Mouse (Mus musculus) cortical plate, adult 2 months (tissue): ENCODE data around the gene Dock2. TPM values are rescaled to one million over a fixed set of nuclear protein-coding genes. Genes with fewer than 3 reads are reported as not detected.

ENCODE experiments used
- H3K27ac ChIP-seq: fragments of 200-500 bp; 2 replicates; pipeline ENCODE4 v1.5.1; 2012; ENCODE audit warnings: low read length, control low read depth, inconsistent platforms; ENCODE audit not compliant: insufficient read depth
- H3K4me1 ChIP-seq: fragments of 200-500 bp; 2 replicates; pipeline ENCODE4 v1.6.1; 2011; ENCODE audit warnings: low read length; ENCODE audit not compliant: control insufficient read depth, insufficient read depth
- H3K4me3 ChIP-seq: fragments of 200-500 bp; 2 replicates; pipeline ENCODE4 v1.5.1; 2011; ENCODE audit warnings: mild to moderate bottlenecking, low read length, control low read depth; ENCODE audit not compliant: insufficient read depth
- CTCF ChIP-seq: fragments of 200-500 bp; IDR thresholded peaks from 2 replicates; pipeline ENCODE4 v1.5.1; 2011; ENCODE audit warnings: mild to moderate bottlenecking, control low read depth, low read length; ENCODE audit not compliant: insufficient read depth; ENCODE audit errors: extremely low read depth
- POLR2A ChIP-seq: fragments of 200-500 bp; IDR thresholded peaks from 2 replicates; pipeline ENCODE4 v1.6.1; 2011; ENCODE audit warnings: mild to moderate bottlenecking, low read length, control low read depth; ENCODE audit not compliant: insufficient read depth; ENCODE audit errors: extremely low read depth
- polyA plus RNA-seq: library from polyadenylated mRNA; depleted of rRNA; stranded (reverse); fragments of >200 nt; gene quantifications from 2 replicates; pipeline ENCODE4 v1.2.3, GENCODE M21; 2012

Dock2 gene
- polyA plus RNA-seq, 1 experiment = 1.7 TPM

- TF ChIP-seq POLR2A (no peak), CTCF (no peak)
- H3K4me1 ChIP-seq = no peaks in the 10 kb centered on the region; the same call in 1 of the 2 replicates
- no peak overlapping the region for H3K27ac ChIP-seq
- H3K4me3 ChIP-seq = no peak overlapping the region
Measured at GRCm38 (mm10) chr11:34703851-34704250, 79.8 kb downstream of the Dock2 start.

GRCm38 (mm10) chr11:34681790-34682189, 101.9 kb downstream of the Dock2 start:
- TF ChIP-seq POLR2A = no peak
- no peak for TF ChIP-seq CTCF
- H3K27ac ChIP-seq = no peak overlapping the region

GRCm38 (mm10) chr11:34544631-34545030, 239.1 kb downstream of the Dock2 start:
- no peaks in the 10 kb centered on the region for H3K4me1 ChIP-seq
- TF ChIP-seq CTCF (no peak), POLR2A (no peak)
- no peak overlapping the region for H3K27ac ChIP-seq
- H3K4me3 ChIP-seq = no peak overlapping the region

More at GRCm38 (mm10) chr11:34681790-34682189, 101.9 kb downstream of the Dock2 start:
- Histone ChIP-seq H3K4me3 (no peak overlapping the region), H3K4me1 (no peaks in the 10 kb centered on the region)

- no peak for TF ChIP-seq POLR2A
- TF ChIP-seq CTCF = no peak
- Histone ChIP-seq H3K4me3 (no peak overlapping the region), H3K4me1 (no peaks in the 10 kb centered on the region), H3K27ac (no peak overlapping the region)
Measured at GRCm38 (mm10) chr11:34532131-34532530, 251.6 kb downstream of the Dock2 start.

- no peaks in the 10 kb centered on the region for H3K4me1 ChIP-seq
- TF ChIP-seq CTCF = no peak
- TF ChIP-seq POLR2A = no peak
- H3K27ac ChIP-seq = no peak overlapping the region
- no peak overlapping the region for H3K4me3 ChIP-seq
Measured at GRCm38 (mm10) chr11:34530971-34531370, 252.7 kb downstream of the Dock2 start.

GRCm38 (mm10) chr11:34528006-34528405, 255.7 kb downstream of the Dock2 start:
- TF ChIP-seq POLR2A (no peak), CTCF (no peak)
- Histone ChIP-seq H3K4me3 (no peak overlapping the region), H3K4me1 (no peaks in the 10 kb centered on the region), H3K27ac (no peak overlapping the region)

GRCm38 (mm10) chr11:34527238-34527637, 256.5 kb downstream of the Dock2 start:
- TF ChIP-seq CTCF (no peak), POLR2A (no peak)
- no peak overlapping the region for H3K4me3 ChIP-seq
- H3K4me1 ChIP-seq = no peaks in the 10 kb centered on the region
- no peak overlapping the region for H3K27ac ChIP-seq

- Histone ChIP-seq H3K4me3 (no peak overlapping the region), H3K4me1 (no peaks in the 10 kb centered on the region), H3K27ac (no peak overlapping the region)
- TF ChIP-seq CTCF = no peak
- no peak for TF ChIP-seq POLR2A
Measured at GRCm38 (mm10) chr11:34525096-34525891, 258.4 kb downstream of the Dock2 start.

- H3K4me3 ChIP-seq = no peak overlapping the region
- H3K27ac ChIP-seq = no peak overlapping the region
- H3K4me1 ChIP-seq = no peaks in the 10 kb centered on the region
- TF ChIP-seq POLR2A = no peak
- TF ChIP-seq CTCF = no peak
Measured at GRCm38 (mm10) chr11:34524586-34524985, 259.1 kb downstream of the Dock2 start.

GRCm38 (mm10) chr11:34518566-34518965, 265.1 kb downstream of the Dock2 start:
- H3K4me1 ChIP-seq = no peaks in the 10 kb centered on the region
- H3K27ac ChIP-seq = no peak overlapping the region
- TF ChIP-seq POLR2A = no peak
- TF ChIP-seq CTCF = no peak
- no peak overlapping the region for H3K4me3 ChIP-seq
